Mouse (Mus musculus): ENCODE results near the gene Klhl21.
A peak's percentile ranks its signal among the peaks of the same experiment; 100 is the strongest.
"Not testable (repeated sequence)": the region's sequence is repeated elsewhere in the genome, so short reads cannot be mapped to it uniquely, and the experiment has no call there.

DNA sequence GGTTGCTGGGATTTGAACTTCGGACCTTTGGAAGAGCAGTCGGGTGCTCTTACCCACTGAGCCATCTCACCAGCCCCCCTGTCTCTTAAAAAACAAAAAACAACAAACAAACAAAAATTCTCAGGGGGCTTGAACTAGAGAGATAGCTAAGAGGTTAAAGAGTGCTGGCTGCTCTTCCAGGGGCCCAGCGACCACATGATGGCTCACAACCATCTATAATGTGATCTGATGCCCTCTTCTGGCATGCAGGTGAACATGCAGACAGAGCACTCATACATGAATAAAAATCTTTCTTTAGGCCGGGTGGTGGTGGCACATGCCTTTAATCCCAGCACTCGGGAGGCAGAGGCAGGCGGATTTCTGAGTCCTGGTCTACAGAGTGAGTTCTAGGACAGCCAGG is 27.9 kb downstream of the Klhl21 start:
- peak; percentile 58 for TF ChIP-seq CTCF (IDR thresholded peaks at IDR 0.05; ENCODE audit: low read depth)
- not testable (repeated sequence) for TF ChIP-seq EP300 (IDR thresholded peaks at IDR 0.05; ENCODE audit: low read depth)

Measured in liver, embryonic 14.5 days (tissue).